Mouse (Mus musculus) cerebellum, postnatal 10 days (tissue): ENCODE data around the gene Gm19345.

Source experiments
- DNase-seq, 2 experiments: peaks; one replicate each; pipeline ENCODE4 v3.0.0; 2021; ENCODE audit warnings: mixed read lengths in 2 of 2

Gene Gm19345

GRCm38 (mm10) chr7:19829694-19830093, 22.1 kb upstream of the Gm19345 start:
- no peak for DNase-seq

- DNase-seq, result peak; percentile 60 to 72
These were observed 21.1 kb upstream of the Gm19345 start for GRCm38 (mm10) chr7:19830682-19831156.

GRCm38 (mm10) chr7:19831837-19832236, 20.0 kb upstream of the Gm19345 start:
- DNase-seq, result no peak

- no peak for DNase-seq
These were observed 17.7 kb upstream of the Gm19345 start for GRCm38 (mm10) chr7:19834055-19834454.

GRCm38 (mm10) chr7:19836843-19837242, 15.0 kb upstream of the Gm19345 start:
- DNase-seq, result no peak

- no peak for DNase-seq
These were observed 11.4 kb upstream of the Gm19345 start for GRCm38 (mm10) chr7:19840371-19840770.

- no peak for DNase-seq
These were observed 10.9 kb upstream of the Gm19345 start for GRCm38 (mm10) chr7:19840936-19841335.

GRCm38 (mm10) chr7:19841686-19842413, 10.0 kb upstream of the Gm19345 start:
- DNase-seq, result no peak

- no peak for DNase-seq
These were observed 8.8 kb upstream of the Gm19345 start for GRCm38 (mm10) chr7:19842885-19843504.

- peak; percentile 75 to 80 for DNase-seq
These were observed 8.2 kb upstream of the Gm19345 start for GRCm38 (mm10) chr7:19843561-19843960.

- no peak for DNase-seq
These were observed 7.2 kb upstream of the Gm19345 start for GRCm38 (mm10) chr7:19844521-19845171.

GRCm38 (mm10) chr7:19853526-19853925, 1.7 kb downstream of the Gm19345 start:
- DNase-seq, result no peak

- DNase-seq, result no peak
These were observed 3.9 kb downstream of the Gm19345 start for GRCm38 (mm10) chr7:19855663-19856062.

GRCm38 (mm10) chr7:19856283-19856682, 4.5 kb downstream of the Gm19345 start:
- no peak for DNase-seq

GRCm38 (mm10) chr7:19859740-19860139, 7.9 kb downstream of the Gm19345 start:
- no peak for DNase-seq

- DNase-seq, result no peak
These were observed 9.4 kb downstream of the Gm19345 start, which contains the start of gene Ceacam16 for GRCm38 (mm10) chr7:19861199-19861598. Ceacam16 (minus strand) TSS chr7:19861299.

GRCm38 (mm10) chr7:19864241-19864640, 12.4 kb downstream of the Gm19345 start:
- no peak for DNase-seq

- DNase-seq, result no peak
These were observed 13.6 kb downstream of the Gm19345 start for GRCm38 (mm10) chr7:19865246-19866036.

GRCm38 (mm10) chr7:19866490-19866889, 14.7 kb downstream of the Gm19345 start:
- no peak for DNase-seq

GRCm38 (mm10) chr7:19867751-19868399, 16.1 kb downstream of the Gm19345 start:
- DNase-seq, result no peak

- no peak for DNase-seq
These were observed 19.4 kb downstream of the Gm19345 start for GRCm38 (mm10) chr7:19871137-19871621.

GRCm38 (mm10) chr7:19871943-19872601, 20.3 kb downstream of the Gm19345 start:
- DNase-seq, result no peak
